8 mouse cellular contexts compared by ENCODE assay signal in the genomic region with DNA sequence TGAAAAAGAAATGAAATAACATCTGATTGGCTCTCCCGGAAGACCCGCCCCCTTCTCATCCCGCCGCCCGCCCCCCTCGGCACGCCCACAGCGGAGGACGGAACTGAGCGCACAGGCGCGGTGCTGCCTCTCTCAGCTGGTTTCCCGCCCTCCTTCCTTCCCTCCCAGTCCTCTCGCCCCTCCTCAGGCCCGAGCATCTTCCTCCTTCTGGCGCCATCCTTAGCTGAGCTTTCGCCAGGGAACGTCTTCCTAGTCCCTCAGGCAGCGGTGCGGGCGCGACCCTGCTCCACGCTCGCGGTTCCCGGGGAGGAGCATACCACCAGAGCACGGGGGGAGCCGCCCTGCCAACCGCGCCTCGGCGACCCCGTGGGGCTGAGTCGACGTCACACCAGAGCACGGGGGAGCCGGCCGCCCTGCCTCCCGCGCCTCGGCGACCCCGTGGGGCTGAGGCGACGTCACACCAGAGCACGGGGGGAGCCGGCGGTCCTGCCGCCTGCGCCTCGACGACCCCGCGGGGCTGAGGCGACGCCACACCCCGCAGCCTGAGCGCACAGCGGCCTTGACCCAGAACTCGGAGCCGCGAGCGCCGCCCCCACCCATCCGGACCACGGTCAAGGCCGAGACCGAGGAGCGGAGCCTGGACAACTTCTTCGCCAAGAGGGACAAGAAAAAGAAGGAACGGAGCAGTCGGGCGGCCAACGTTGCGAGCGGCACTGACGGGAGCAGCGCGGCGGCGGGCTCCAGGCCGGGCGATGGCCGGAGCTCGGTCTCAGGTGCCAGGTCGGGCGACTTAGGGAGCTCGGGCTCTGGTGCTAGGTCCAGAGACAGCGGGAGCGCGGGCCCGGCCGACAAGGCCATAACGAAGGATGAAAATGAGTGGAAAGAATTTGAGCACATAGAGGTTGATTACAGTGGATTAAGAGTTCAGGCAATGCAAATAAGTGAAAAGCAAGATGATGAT. TPM values are rescaled to one million over a fixed set of nuclear protein-coding genes. Genes with fewer than 3 reads are reported as not detected.
DNase-seq lines count a peak whose midpoint lies in the region; ATAC-seq and TF ChIP-seq lines count a peak whose summit lies in the region.
"Not testable (repeated sequence)": the region's sequence is repeated elsewhere in the genome, so short reads cannot be mapped to it uniquely, and the experiment has no call there.
"Had no signal": no experiment of that assay in that cellular context is flagged by ENCODE, and none has a peak within 500 bp of the region (broad histone marks: within the 10 kb centered on the region; RNA-seq: fewer than 3 reads in every experiment).

No protein-coding gene starts in this region.

- not testable (repeated sequence) for TF ChIP-seq CTCF in forebrain, postnatal 0 days (IDR thresholded peaks at IDR 0.05; ENCODE audit: low read depth); liver, embryonic 14.5 days (IDR thresholded peaks at IDR 0.05; ENCODE audit: low read depth)

- not testable (repeated sequence) for H3K9ac ChIP-seq in embryonic facial prominence, embryonic 12.5 days; forebrain, postnatal 0 days; hindbrain, embryonic 11.5 days (ENCODE audit: low read depth, low read length); kidney, embryonic 15.5 days; liver, embryonic 14.5 days (replicated peaks); midbrain, embryonic 12.5 days (replicated peaks)

- not testable (repeated sequence) for DNase-seq in forebrain, postnatal 0 days; hindbrain, embryonic 11.5 days (ENCODE audit: low spot score); liver, embryonic 14.5 days (ENCODE audit: low read depth in 3 of 3, low spot score in 3 of 3)

- not testable (repeated sequence) for H3K4me1 ChIP-seq in embryonic facial prominence, embryonic 12.5 days; forebrain, postnatal 0 days (ENCODE audit: insufficient read depth); hindbrain, embryonic 11.5 days (replicated peaks; ENCODE audit: control insufficient read depth, insufficient read depth, low read length); kidney, embryonic 15.5 days; liver, embryonic 14.5 days (replicated peaks; ENCODE audit: control insufficient read depth in 2 of 2, insufficient read depth in 2 of 2, low read length in 1 of 2); midbrain, embryonic 12.5 days

- 59% methylated on average over 77 of the region's 94 CpGs for WGBS in embryonic facial prominence, embryonic 12.5 days
- 66% methylated on average over 56 of the region's 94 CpGs for WGBS in forebrain, postnatal 0 days
- WGBS in hindbrain, embryonic 11.5 days = 57% methylated on average over 58 of the region's 94 CpGs
- WGBS in kidney, embryonic 15.5 days = 63% methylated on average over 73 of the region's 94 CpGs
- 56% methylated on average over 56 of the region's 94 CpGs for WGBS in liver, embryonic 14.5 days (ENCODE audit: insufficient replicate concordance)
- WGBS in midbrain, embryonic 12.5 days = 61% methylated on average over 75 of the region's 94 CpGs

- H3K36me3 ChIP-seq in embryonic facial prominence, embryonic 12.5 days; forebrain, postnatal 0 days (ENCODE audit: insufficient read depth); hindbrain, embryonic 11.5 days (ENCODE audit: control insufficient read depth, insufficient read depth, low read length); kidney, embryonic 15.5 days; liver, embryonic 14.5 days (replicated peaks; ENCODE audit: control insufficient read depth, insufficient read depth, low read depth); midbrain, embryonic 12.5 days: not testable (repeated sequence)

- ATAC-seq in embryonic facial prominence, embryonic 12.5 days (ENCODE audit: insufficient number of reproducible peaks, insufficient read depth, low FRiP score, low TSS enrichment) = peak; percentile 87
- ATAC-seq in forebrain, postnatal 0 days = peak; percentile 38; the same call in 1 of the 2 replicates
- peak; percentile 81 for ATAC-seq in hindbrain, embryonic 11.5 days (ENCODE audit: low FRiP score)
- ATAC-seq in kidney, embryonic 15.5 days (replicated peaks; ENCODE audit: low FRiP score) = peak; percentile 85
- ATAC-seq in liver, embryonic 14.5 days (ENCODE audit: insufficient read depth) = peak; percentile 71
- peak; percentile 87 for ATAC-seq in midbrain, embryonic 12.5 days (ENCODE audit: low FRiP score, low read depth)
- peak; percentile 50 for ATAC-seq in neutrophil, adult 5-6 weeks (ENCODE audit: extremely low read depth, insufficient number of reproducible peaks, low FRiP score, poor library complexity, severe bottlenecking)

- not testable (repeated sequence) for H3K4me3 ChIP-seq in embryonic facial prominence, embryonic 12.5 days; forebrain, postnatal 0 days (ENCODE audit: low read depth, low read length); hindbrain, embryonic 11.5 days (ENCODE audit: low read depth, low read length); kidney, embryonic 15.5 days (replicated peaks); liver, embryonic 14.5 days (ENCODE audit: insufficient read depth in 1 of 2, low read depth in 2 of 2, low read length in 2 of 2); midbrain, embryonic 12.5 days

- TF ChIP-seq EP300 in liver, embryonic 14.5 days (IDR thresholded peaks at IDR 0.05; ENCODE audit: low read depth) = not testable (repeated sequence)

- H3K27ac ChIP-seq in embryonic facial prominence, embryonic 12.5 days; forebrain, postnatal 0 days (ENCODE audit: low read depth, low read length); hindbrain, embryonic 11.5 days (ENCODE audit: low read depth, low read length); kidney, embryonic 15.5 days; liver, embryonic 14.5 days; midbrain, embryonic 12.5 days (replicated peaks): not testable (repeated sequence)

- not testable (repeated sequence) for H3K4me2 ChIP-seq in embryonic facial prominence, embryonic 12.5 days (replicated peaks); forebrain, postnatal 0 days (ENCODE audit: low read depth); hindbrain, embryonic 11.5 days (replicated peaks; ENCODE audit: low read depth, low read length); kidney, embryonic 15.5 days; liver, embryonic 14.5 days (ENCODE audit: low read depth); midbrain, embryonic 12.5 days (replicated peaks)

- not testable (repeated sequence) for H3K27me3 ChIP-seq in embryonic facial prominence, embryonic 12.5 days; forebrain, postnatal 0 days (ENCODE audit: insufficient read depth, low read length); hindbrain, embryonic 11.5 days (ENCODE audit: control insufficient read depth, insufficient read depth, low read length); kidney, embryonic 15.5 days; liver, embryonic 14.5 days (ENCODE audit: control insufficient read depth, insufficient read depth, low read length); midbrain, embryonic 12.5 days

- peaks cover 31% of the 10 kb centered on the region for H3K9me3 ChIP-seq in embryonic facial prominence, embryonic 12.5 days
- H3K9me3 ChIP-seq in forebrain, postnatal 0 days (ENCODE audit: low read length) = peaks cover 32% of the 10 kb centered on the region
- peaks cover 21% of the 10 kb centered on the region for H3K9me3 ChIP-seq in hindbrain, embryonic 11.5 days (ENCODE audit: control insufficient read depth, low read length)
- peaks cover 43% of the 10 kb centered on the region for H3K9me3 ChIP-seq in kidney, embryonic 15.5 days (replicated peaks)
- peaks cover 12% of the 10 kb centered on the region for H3K9me3 ChIP-seq in liver, embryonic 14.5 days (ENCODE audit: control insufficient read depth, low read length)
- H3K9me3 ChIP-seq in midbrain, embryonic 12.5 days = peaks cover 40% of the 10 kb centered on the region

RNA-seq across cellular contexts. Expression of a gene that starts 26.2 kb away (rescaled TPM):
- polyA plus RNA-seq in embryonic facial prominence, embryonic 12.5 days (2016; fragmentation: Nextera tagmentation; extraction: Ambion mirVana) = 2.9 and 4.5 TPM in 2 replicates
- 2.1 and 3.3 TPM in 2 replicates for total RNA-seq in forebrain, postnatal 0 days (2014; rRNA removed)
- polyA plus RNA-seq in forebrain, postnatal 0 days (2015; fragmentation: Nextera tagmentation; extraction: Ambion mirVana) = 0.78 and 1.1 TPM in 2 replicates
- 3.6 and 3.9 TPM in 2 replicates for polyA plus RNA-seq in hindbrain, embryonic 11.5 days (2014; fragmentation: Nextera tagmentation; extraction: Ambion mirVana)
- 3.9 TPM in 2 replicates for polyA plus RNA-seq in kidney, embryonic 15.5 days (2015; fragmentation: Nextera tagmentation; extraction: Ambion mirVana)
- polyA plus RNA-seq in liver, embryonic 14.5 days (2012; rRNA removed) = 1.1 and 2.1 TPM in 2 replicates
- polyA plus RNA-seq in liver, embryonic 14.5 days (2014; fragmentation: Nextera tagmentation; extraction: Ambion mirVana) = 2.9 and 3.3 TPM in 2 replicates
- polyA plus RNA-seq in midbrain, embryonic 12.5 days (2016; fragmentation: Nextera tagmentation; extraction: Ambion mirVana) = 2.4 and 2.6 TPM in 2 replicates
- total RNA-seq in neutrophil, adult 5-6 weeks (2017) = 2.2 and 4.7 TPM in 2 replicates

RNA-seq across cellular contexts. Expression of a gene that starts 26.8 kb away (rescaled TPM):
- 0.06 and 0.14 TPM in 2 replicates for polyA plus RNA-seq in embryonic facial prominence, embryonic 12.5 days (2016; fragmentation: Nextera tagmentation; extraction: Ambion mirVana)
- total RNA-seq in forebrain, postnatal 0 days (2014; rRNA removed) = 0.05 and 0.31 TPM in 2 replicates
- polyA plus RNA-seq in forebrain, postnatal 0 days (2015; fragmentation: Nextera tagmentation; extraction: Ambion mirVana) = 0.10 TPM in 1 of 2 replicates, not detected in the other
- polyA plus RNA-seq in hindbrain, embryonic 11.5 days (2014; fragmentation: Nextera tagmentation; extraction: Ambion mirVana) = 0.19 TPM in 1 of 2 replicates, not detected in the other
- 0.06 TPM in 1 of 2 replicates, not detected in the other for polyA plus RNA-seq in kidney, embryonic 15.5 days (2015; fragmentation: Nextera tagmentation; extraction: Ambion mirVana)
- polyA plus RNA-seq in liver, embryonic 14.5 days (2012; rRNA removed) = not detected in 2 replicates
- polyA plus RNA-seq in liver, embryonic 14.5 days (2014; fragmentation: Nextera tagmentation; extraction: Ambion mirVana) = 0.09 TPM in 1 of 2 replicates, not detected in the other
- polyA plus RNA-seq in midbrain, embryonic 12.5 days (2016; fragmentation: Nextera tagmentation; extraction: Ambion mirVana) = not detected in 2 replicates
- total RNA-seq in neutrophil, adult 5-6 weeks (2017) = not detected in 2 replicates
- total RNA-seq: CH12.LX had no signal
